Mouse (Mus musculus) heart, adult 2 months (tissue): Measurements from ENCODE around the gene Slc7a6. TPM values are rescaled to one million over a fixed set of nuclear protein-coding genes. Genes with fewer than 3 reads are reported as not detected.

Source experiments
- DNase-seq, 2 experiments: peaks; one replicate each; pipeline ENCODE4 v3.0.0; 2021
- H3K27ac ChIP-seq: fragments of 200-600 bp; 2 replicates; pipeline ENCODE4 v1.8.1; 2022
- H3K27me3 ChIP-seq: fragments of 200-500 bp; 2 replicates; pipeline ENCODE4 v1.6.1; 2012; ENCODE audit warnings: mild to moderate bottlenecking, low read length, inconsistent platforms, mixed read lengths; ENCODE audit not compliant: control insufficient read depth, insufficient read depth
- H3K36me3 ChIP-seq: fragments of 200-500 bp; 2 replicates; pipeline ENCODE4 v1.6.1; 2012; ENCODE audit warnings: low read length, inconsistent platforms; ENCODE audit not compliant: control insufficient read depth, insufficient read depth
- H3K4me1 ChIP-seq: fragments of 200-500 bp; 2 replicates; pipeline ENCODE4 v1.6.1; 2011; ENCODE audit warnings: low read length; ENCODE audit not compliant: control insufficient read depth, insufficient read depth
- H3K4me3 ChIP-seq: fragments of 200-600 bp; 2 replicates; pipeline ENCODE4 v1.8.1; 2022
- H3K79me2 ChIP-seq: fragments of 200-500 bp; replicated peaks from 2 replicates; pipeline ENCODE4 v1.6.1; 2012; ENCODE audit warnings: mild to moderate bottlenecking, inconsistent platforms, low read length, moderate library complexity, mixed read lengths; ENCODE audit not compliant: control insufficient read depth, insufficient read depth
- H3K9ac ChIP-seq: fragments of 200-500 bp; 2 replicates; pipeline ENCODE4 v1.6.1; 2012; ENCODE audit warnings: low read depth, mild to moderate bottlenecking, control low read depth, inconsistent platforms, low read length, mixed read lengths
- CTCF ChIP-seq: fragments of 200-600 bp; IDR thresholded peaks from 2 replicates; pipeline ENCODE4 v1.8.1; 2022; ENCODE audit warnings: antibody characterized with exemption, mild to moderate bottlenecking, moderate library complexity
- EP300 ChIP-seq: fragments of 200-500 bp; IDR thresholded peaks from 2 replicates; pipeline ENCODE4 v1.6.1; 2011; ENCODE audit warnings: low read depth, low read length, control low read depth; ENCODE audit not compliant: insufficient read depth
- POLR2A ChIP-seq: fragments of 200-500 bp; IDR thresholded peaks from 2 replicates; pipeline ENCODE4 v1.6.1; 2011; ENCODE audit warnings: mild to moderate bottlenecking, low read depth, low read length, control low read depth; ENCODE audit not compliant: insufficient read depth
- WGBS: fragments of 180-500 bp; shearing (Covaris S2); methylation state at CpG from one replicate; pipeline ENCODE4 v1.1.7; 2018; 5-methylcytosine and 5-hydroxymethylcytosine counted together
- intact Hi-C: fragments of 180-260 bp; cut with DNase I; formaldehyde crosslinking; loops from one replicate; pipeline ENCODE4 v1.15.1; 2025
- polyA plus RNA-seq: library from polyadenylated mRNA; depleted of rRNA; stranded (reverse); fragments of >200 nt; gene quantifications from 2 replicates; pipeline ENCODE4 v1.2.3, GENCODE M21; 2012
- total RNA-seq, 2 experiments: library from RNA; stranded (reverse); gene quantifications; 2 replicates each; pipeline ENCODE4 v1.2.3; 2021

Slc7a6 gene
- total and polyA plus RNA-seq, 3 experiments = 10.2 to 14.7 (median 10.8) TPM

GRCm38 (mm10) chr8:106129232-106129930, 39.3 kb upstream of the Slc7a6 start:
- intact Hi-C loops = no loop called here
- Histone ChIP-seq H3K4me1 (no peaks in the 10 kb centered on the region), H3K9ac (no peak overlapping the region), H3K79me2 (no peaks in the 10 kb centered on the region), H3K4me3 (no peak overlapping the region), H3K36me3 (no peaks in the 10 kb centered on the region; the same call in 1 of the 2 replicates), H3K27ac (no peak overlapping the region), H3K27me3 (no peaks in the 10 kb centered on the region)
- TF ChIP-seq CTCF (no peak), POLR2A (no peak), EP300 (no peak)
- no peak for DNase-seq

GRCm38 (mm10) chr8:106129997-106130396, 38.7 kb upstream of the Slc7a6 start:
- Histone ChIP-seq H3K4me3 (no peak overlapping the region), H3K4me1 (no peaks in the 10 kb centered on the region), H3K27me3 (no peaks in the 10 kb centered on the region), H3K36me3 (no peaks in the 10 kb centered on the region; the same call in 1 of the 2 replicates), H3K27ac (no peak overlapping the region), H3K9ac (no peak overlapping the region), H3K79me2 (no peaks in the 10 kb centered on the region)
- intact Hi-C loops = no loop called here
- TF ChIP-seq EP300 = no peak
- TF ChIP-seq CTCF = no peak
- TF ChIP-seq POLR2A = no peak
- WGBS = 90% methylated on average over 2 of the region's 2 CpGs
- DNase-seq = no peak

- DNase-seq = no peak
- Histone ChIP-seq H3K27me3 (no peaks in the 10 kb centered on the region), H3K36me3 (no peaks in the 10 kb centered on the region; the same call in 1 of the 2 replicates), H3K4me3 (no peak overlapping the region), H3K27ac (no peak overlapping the region), H3K9ac (no peak overlapping the region), H3K4me1 (no peaks in the 10 kb centered on the region), H3K79me2 (no peaks in the 10 kb centered on the region)
- 84% methylated on average over 2 of the region's 2 CpGs for WGBS
- no peak for TF ChIP-seq POLR2A
- TF ChIP-seq CTCF = no peak
- no peak for TF ChIP-seq EP300
- intact Hi-C loops = no loop called here
These were observed 38.2 kb upstream of the Slc7a6 start for GRCm38 (mm10) chr8:106130505-106130904.

GRCm38 (mm10) chr8:106131021-106131420, 37.6 kb upstream of the Slc7a6 start:
- H3K36me3 ChIP-seq = no peaks in the 10 kb centered on the region; the same call in 1 of the 2 replicates
- H3K9ac ChIP-seq = no peak overlapping the region
- H3K4me1 ChIP-seq = no peaks in the 10 kb centered on the region; the same call in 1 of the 2 replicates
- no peak overlapping the region for H3K4me3 ChIP-seq
- WGBS = 92% methylated on average over 4 of the region's 4 CpGs
- no peak for DNase-seq
- TF ChIP-seq EP300 = no peak
- TF ChIP-seq POLR2A = no peak
- TF ChIP-seq CTCF = no peak
- H3K27me3 ChIP-seq = peaks cover 5% of the 10 kb centered on the region
- intact Hi-C loops = no loop called here
- no peak overlapping the region for H3K27ac ChIP-seq
- H3K79me2 ChIP-seq = no peaks in the 10 kb centered on the region

- H3K9ac ChIP-seq = no peak overlapping the region
- no peaks in the 10 kb centered on the region; the same call in 1 of the 2 replicates for H3K36me3 ChIP-seq
- no peak for TF ChIP-seq EP300
- no peak for TF ChIP-seq CTCF
- TF ChIP-seq POLR2A = no peak
- H3K4me1 ChIP-seq = no peaks in the 10 kb centered on the region; the same call in 1 of the 2 replicates
- H3K27ac ChIP-seq = no peak overlapping the region
- peaks cover 9% of the 10 kb centered on the region for H3K27me3 ChIP-seq
- H3K4me3 ChIP-seq = no peak overlapping the region
- DNase-seq = no peak
- WGBS = 75% methylated on average over 7 of the region's 7 CpGs
- intact Hi-C loops = no loop called here
- H3K79me2 ChIP-seq = no peaks in the 10 kb centered on the region
These were observed 37.0 kb upstream of the Slc7a6 start for GRCm38 (mm10) chr8:106131488-106132222.

GRCm38 (mm10) chr8:106132356-106132755, 36.3 kb upstream of the Slc7a6 start:
- intact Hi-C loops = no loop called here
- no peaks in the 10 kb centered on the region; the same call in 1 of the 2 replicates for H3K4me1 ChIP-seq
- no peak overlapping the region for H3K4me3 ChIP-seq
- peaks cover 9% of the 10 kb centered on the region for H3K27me3 ChIP-seq
- H3K79me2 ChIP-seq = no peaks in the 10 kb centered on the region
- H3K36me3 ChIP-seq = no peaks in the 10 kb centered on the region; the same call in 1 of the 2 replicates
- TF ChIP-seq POLR2A (no peak), CTCF (no peak), EP300 (no peak)
- WGBS = 90% methylated on average over 11 of the region's 11 CpGs
- no peak for DNase-seq
- H3K9ac ChIP-seq = no peak overlapping the region
- no peak overlapping the region for H3K27ac ChIP-seq
